Mouse (Mus musculus) adrenal gland, postnatal 36 days (tissue): Measurements from ENCODE around the gene Gapdhs. TPM values are rescaled to one million over a fixed set of nuclear protein-coding genes. Genes with fewer than 3 reads are reported as not detected.
"Not testable (repeated sequence)": the region's sequence is repeated elsewhere in the genome, so short reads cannot be mapped to it uniquely, and the experiment has no call there.

Experiments
- DNase-seq, 2 experiments: peaks; one replicate each; pipeline ENCODE4 v3.0.0; 2021; ENCODE audit warnings: mixed read lengths in 1 of 2
- long read RNA-seq, 2 experiments: library from polyadenylated mRNA; stranded (forward); transcript quantifications; one replicate each; pipeline ENCODE4 v2.0.0; 2021; ENCODE audit warnings: borderline sequencing depth in 2 of 2
- total RNA-seq, 2 experiments: library from RNA; stranded (reverse); gene quantifications; 2 replicates each; pipeline ENCODE4 v1.2.3; 2021

The Gapdhs gene
- total RNA-seq, result under 1 TPM in 1 of 2 experiments, not detected in 1; 0.26 TPM
- long read RNA-seq, experiment 1, partial matches to known transcripts, result 0 of 6 reads
- long read RNA-seq, experiment 1, other reads (novel, unspliced or antisense), result 6 of 6 reads
- long read RNA-seq, experiment 2, partial matches to known transcripts, result 0 of 2 reads
- long read RNA-seq, experiment 2, other reads (novel, unspliced or antisense), result 2 of 2 reads

DNA sequence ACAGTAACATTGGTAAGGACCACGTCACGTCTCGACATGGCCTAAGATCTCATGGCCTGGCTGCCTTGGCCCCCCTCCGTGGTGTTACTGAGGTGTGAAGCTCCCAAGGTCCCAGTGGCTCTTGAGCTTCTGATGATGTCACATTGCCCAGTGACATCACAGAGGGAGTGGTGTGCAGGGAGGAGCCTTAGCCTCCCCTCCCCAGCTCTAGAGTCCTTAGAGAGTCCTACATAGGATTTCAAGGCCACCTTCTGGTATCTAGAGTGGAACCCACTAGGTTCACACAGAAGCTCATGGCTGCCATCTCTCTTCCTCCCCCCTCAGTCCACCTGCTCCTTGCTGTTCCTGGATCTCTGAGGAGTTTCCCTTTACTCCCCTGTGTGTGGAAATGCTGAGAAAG lies at the start of gene Gapdhs:
Gapdhs (minus strand) TSS at position 65 of the 400 bp plus-strand sequence.
- not testable (repeated sequence) for DNase-seq

GRCm38 (mm10) chr7:30791921-30792320 lies 48.4 kb upstream of the Gapdhs start:
- DNase-seq, result no peak

GRCm38 (mm10) chr7:30790141-30790540 lies 46.7 kb upstream of the Gapdhs start:
- no peak for DNase-seq

DNA sequence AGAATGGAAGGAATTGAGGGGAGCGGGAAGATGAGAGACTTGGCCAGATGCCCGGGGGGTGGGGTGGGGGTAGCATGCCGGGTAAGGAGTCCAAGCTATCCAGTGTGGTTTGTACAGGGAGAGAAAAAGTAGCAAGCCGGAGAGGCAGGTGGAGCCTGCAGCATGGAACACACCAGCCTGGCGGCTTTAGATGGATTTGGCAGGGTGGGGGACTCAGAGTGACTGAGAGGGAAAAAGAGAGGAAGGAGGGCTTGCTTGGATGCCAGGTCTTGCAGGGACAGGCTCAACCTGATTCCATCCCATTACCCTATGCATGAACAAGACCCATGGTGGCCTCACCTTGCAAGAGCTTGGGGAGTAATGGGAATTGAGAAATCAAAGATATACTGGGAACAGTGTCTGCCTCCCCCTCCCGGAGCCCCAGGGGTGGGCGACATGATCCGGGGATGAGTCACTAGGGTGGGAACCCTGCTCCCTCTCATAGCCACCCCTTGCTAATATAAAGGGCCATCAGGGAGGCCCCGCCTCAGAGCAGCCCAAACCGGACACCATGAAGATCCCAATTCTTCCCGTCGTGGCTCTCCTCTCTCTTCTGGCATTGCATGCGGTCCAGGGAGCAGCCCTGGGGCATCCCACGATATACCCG lies 44.0 kb upstream of the Gapdhs start, which contains the start of gene Krtdap:
Krtdap (plus strand) TSS at position 520 of the 646 bp plus-strand sequence.
- no peak for DNase-seq

DNA sequence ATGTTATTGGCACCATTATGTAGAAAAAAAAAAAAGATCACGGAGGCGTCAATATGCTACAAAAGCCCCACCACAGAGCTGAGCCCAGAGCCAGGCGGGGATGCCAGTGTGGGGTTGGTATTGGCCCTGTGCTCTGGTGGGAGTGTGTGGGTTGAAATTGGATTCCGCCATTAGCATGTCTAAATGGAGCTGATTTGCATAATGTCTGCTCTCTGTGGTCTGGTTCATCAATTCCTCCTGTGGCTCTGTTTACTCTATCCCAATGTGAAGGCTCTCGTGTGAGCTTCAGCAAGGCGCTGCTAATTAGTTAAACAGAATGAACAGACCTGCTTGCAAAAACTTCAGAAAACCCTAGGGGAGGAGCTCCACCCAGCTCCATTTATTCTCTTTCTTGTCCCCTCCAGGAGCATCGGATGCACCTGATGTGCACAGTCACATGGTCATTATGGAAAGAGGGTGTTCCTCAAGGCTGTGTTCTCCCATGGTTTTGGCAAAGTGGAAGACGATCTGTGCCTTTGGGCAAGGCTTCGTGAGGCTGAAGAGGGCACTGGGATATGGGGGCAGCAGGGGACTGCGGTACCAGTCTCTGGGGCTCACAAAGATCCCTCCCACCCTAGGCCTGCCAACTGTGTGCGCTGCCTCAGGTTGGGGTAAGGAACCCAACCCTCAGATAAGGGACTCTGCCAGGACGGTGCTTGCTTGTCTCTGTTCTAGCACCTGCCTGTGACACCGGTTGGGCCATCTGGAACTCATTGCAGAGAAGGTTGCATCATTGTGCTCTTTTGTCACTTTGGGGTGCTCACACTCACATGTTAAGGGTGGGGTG lies 42.5 kb upstream of the Gapdhs start:
- DNase-seq, result no peak

DNA sequence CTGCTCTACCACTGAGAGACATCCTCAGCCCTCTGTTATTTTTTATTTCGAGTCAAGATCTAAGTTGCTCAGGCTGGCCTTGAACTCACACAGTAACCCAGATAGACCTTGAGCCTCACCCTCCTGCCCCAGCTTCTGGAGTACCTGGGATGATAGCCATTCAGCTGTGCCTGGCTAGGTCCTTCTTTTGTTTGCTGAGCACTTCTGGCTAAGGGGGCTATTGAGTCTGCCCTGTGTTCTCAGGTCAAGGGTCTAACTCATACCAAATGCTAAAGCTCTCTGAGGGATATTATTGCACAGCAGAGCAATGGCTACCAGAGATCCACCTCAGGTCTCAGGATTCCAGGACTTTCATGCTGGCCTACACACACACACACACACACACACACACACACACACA lies 41.7 kb upstream of the Gapdhs start:
- no peak for DNase-seq

GRCm38 (mm10) chr7:30782658-30783057 lies 39.2 kb upstream of the Gapdhs start:
- DNase-seq, result no peak

- DNase-seq, result peak in 1 of 2 experiments; percentile 40
Observed at GRCm38 (mm10) chr7:30781792-30782191, 38.3 kb upstream of the Gapdhs start.

DNA sequence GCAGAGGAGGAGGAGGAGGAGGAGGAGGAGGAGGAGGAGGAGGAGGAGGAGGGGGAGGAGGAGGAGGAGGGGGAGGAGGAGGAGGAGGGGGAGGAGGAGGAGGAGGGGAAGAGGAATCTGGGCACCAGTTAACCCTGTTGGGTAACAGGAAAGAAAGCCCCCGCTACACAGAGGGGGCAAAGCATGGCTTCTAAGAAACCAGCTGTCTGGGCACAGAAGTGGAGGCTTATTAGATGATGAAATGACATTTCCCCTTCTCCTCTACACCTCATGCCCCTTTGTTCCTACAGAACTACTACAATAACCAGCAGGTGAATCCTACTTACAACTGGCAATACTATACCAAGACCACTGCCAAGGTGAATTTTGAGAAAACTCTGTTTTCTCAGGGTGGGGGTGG lies 34.4 kb upstream of the Gapdhs start:
- DNase-seq, result no peak

GRCm38 (mm10) chr7:30777081-30777579 lies 33.6 kb upstream of the Gapdhs start:
- no peak for DNase-seq

- DNase-seq, result no peak
Observed at GRCm38 (mm10) chr7:30776104-30776503, 32.6 kb upstream of the Gapdhs start.

DNA sequence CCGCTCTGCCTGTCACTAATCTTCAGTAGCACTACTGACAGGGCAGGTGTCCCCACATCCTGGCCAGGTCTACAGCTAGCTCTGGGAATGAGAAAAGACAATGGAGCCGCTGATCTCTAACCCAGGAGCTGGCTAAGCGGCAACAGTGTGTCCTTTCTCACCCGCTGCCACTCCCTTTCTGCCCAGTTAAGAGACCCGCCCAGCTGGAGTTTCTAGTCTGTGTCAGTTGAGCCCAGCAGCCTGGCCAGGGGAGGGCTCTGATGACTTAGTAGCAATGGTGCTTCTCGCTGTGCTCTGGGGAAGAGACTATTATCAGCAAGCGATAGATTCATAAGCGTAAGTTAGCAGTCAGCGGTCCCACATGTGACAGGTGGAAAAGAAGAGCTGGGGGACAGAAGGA lies 25.8 kb upstream of the Gapdhs start:
- DNase-seq, result no peak

GRCm38 (mm10) chr7:30766408-30766807 lies 22.9 kb upstream of the Gapdhs start:
- no peak for DNase-seq

DNA sequence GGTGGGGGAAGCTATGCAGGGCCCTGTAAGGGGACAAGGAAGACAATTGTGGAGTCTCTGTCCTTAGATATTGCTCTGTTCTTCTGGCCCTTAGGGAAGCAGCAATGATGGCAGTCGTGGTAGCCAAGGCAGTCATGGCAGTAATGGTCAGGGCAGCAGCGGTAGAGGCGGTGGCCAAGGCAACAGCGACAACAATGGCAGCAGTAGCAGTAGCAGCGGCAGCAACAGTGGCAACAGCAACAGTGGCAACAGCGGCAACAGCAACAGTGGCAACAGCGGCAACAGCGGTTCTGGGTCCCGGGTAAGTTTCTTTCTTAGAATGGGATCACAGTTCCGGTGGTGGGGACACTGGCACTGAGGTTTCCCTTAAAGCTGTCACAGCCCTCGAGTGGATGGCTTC lies 21.7 kb upstream of the Gapdhs start:
- no peak for DNase-seq

DNA sequence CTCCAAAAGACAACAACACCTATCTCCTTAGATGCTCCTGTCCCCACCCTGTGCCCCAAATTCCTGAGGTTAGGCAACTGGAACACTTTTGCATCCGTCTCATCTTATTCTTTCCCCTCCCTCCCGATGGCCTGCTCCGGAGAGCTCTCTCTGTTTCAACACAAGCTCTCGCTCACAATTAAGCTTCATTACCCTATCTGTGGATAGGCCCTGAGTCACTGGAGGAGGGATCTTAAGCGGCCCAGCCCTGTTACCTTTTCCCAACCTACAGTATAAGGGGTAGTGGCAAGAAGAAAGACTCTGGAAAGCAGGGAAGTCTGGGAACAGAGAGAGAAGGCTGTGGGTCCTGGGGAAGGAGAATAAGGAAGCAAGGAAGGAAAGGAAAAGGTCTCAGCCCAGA lies 20.0 kb upstream of the Gapdhs start, which contains the start of gene Dmkn:
Dmkn (plus strand) TSS at position 301 of the 400 bp plus-strand sequence.
- no peak for DNase-seq

GRCm38 (mm10) chr7:30761769-30762352 lies 18.4 kb upstream of the Gapdhs start:
- no peak for DNase-seq

GRCm38 (mm10) chr7:30758853-30759252 lies 15.4 kb upstream of the Gapdhs start:
- peak; percentile 81 to 86 for DNase-seq

DNA sequence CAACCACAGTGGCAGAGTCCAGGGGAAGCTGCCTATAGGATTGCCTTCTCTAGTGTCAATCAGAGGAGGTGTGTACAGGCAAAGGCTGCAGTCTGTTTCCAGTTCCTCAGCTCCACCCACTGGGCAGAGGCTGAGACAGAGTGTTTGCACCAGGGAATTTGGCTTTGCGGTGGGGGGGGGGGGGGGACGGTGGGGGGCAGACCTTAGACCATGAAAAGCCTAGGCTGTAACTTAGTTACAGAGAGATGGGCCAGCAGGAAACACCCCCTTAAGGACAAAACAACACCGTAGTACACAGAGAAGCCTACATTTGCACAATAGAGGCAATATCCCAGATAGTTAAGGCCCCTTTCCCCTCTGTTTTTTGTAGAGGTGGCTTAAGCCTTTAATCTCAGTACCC lies 13.5 kb upstream of the Gapdhs start:
- DNase-seq, result no peak

DNA sequence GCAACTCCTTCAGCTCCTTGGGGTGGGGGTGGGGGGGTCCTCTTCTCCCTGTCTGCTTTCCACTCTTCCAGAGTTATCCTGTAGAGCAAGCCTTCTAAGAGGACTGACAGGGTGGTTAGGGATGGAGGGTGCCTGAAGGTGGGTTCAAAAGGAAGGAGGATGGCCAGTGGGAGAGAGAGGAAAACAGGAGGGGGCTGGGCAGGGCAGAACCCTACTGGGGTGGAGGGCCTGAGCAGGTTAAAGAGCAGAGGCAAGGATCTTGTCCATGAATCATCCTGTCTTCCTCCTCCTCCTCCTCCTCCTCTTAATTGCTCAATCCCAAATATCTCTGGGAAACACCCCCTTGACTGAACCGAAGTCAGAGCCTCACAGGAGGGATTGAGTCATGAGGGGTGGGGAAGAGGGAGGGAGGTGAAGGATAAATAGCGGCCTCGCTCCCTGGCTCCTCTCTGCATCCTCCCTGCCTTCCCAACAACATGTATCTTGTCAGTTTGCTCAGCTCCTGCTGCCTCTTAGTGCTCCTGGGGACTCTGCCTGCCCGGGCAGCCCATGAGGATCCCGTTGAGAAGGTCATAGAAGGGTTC lies 7.7 kb upstream of the Gapdhs start, which contains the start of gene Sbsn:
Sbsn (plus strand) TSS at position 386 of the 584 bp plus-strand sequence.
- peak; percentile 64 to 72 for DNase-seq

DNA sequence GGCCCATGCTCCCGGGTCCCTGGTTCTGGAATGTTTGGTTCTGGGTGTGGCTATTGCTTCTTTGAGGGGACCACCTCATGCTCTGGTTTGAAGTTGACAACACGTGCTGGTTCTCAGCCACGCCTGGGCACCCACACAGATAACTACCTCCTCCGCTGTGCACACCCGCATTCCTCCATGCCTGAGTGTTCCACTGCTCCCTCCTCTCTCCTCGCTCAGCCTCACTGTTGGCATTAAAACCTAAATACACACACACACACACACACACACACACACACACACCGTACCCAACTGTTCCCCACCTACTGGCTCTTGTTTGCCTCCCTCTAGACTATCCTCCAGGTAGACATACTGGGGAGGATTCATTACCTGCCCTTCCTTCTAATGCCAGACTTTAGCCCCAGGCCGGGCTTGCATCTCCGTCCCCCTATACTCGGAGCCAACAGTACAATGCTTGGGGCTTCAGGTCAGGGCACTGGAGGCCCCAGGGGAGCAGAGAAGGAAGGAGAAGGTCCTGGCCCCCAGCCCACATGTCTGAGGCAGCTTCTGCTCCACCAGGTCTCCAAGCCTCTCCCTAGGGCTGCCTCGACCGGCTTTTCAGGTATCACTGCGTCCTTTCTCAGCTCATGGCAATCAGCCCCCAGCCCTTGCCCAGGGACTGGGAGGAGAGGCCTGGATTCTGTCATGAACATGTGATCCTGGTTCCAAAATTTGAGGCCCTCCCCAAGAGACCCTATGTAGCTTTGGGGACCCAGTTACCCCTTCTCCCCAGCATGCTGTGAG lies 6.5 kb upstream of the Gapdhs start:
- DNase-seq, result no peak
